Mouse (Mus musculus): ENCODE data around the gene Crygs.

Crygs gene

GRCm38 (mm10) chr16:22811477-22811876 lies at the start of gene Crygs:
Gene Crygs (minus strand): TSS chr16:22811577.
- no peak for DNase-seq (ENCODE audit: low spot score)

- peak; percentile 97 for DNase-seq (ENCODE audit: low spot score)
These were observed 46.2 kb upstream of the Crygs start, which contains the start of the genes Tbccd1 and Dnajb11 for GRCm38 (mm10) chr16:22857431-22858113. Gene Tbccd1 (minus strand): TSS chr16:22857669. Gene Dnajb11 (plus strand): TSS chr16:22857845.

DNA sequence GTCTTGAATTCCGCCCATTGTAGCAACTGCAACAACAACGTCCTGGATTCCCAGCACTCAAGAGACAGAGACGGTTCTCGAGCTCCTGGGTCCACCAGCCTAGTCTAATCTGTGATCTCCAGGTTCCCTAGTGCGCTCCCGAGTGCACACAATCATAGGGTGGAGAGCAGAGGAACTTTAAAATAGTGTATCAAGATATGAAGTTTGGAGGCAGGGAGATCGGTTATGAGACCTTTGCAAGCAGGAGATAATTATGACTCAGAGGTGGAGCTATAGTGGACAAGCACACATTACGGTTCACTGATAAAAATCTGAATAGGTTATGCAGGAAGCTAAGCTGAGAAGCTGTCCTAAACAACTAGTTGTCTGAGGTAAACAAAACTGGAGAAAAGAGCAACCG lies 45.4 kb upstream of the Crygs start:
- no peak for DNase-seq (ENCODE audit: low spot score)

- DNase-seq (ENCODE audit: low spot score), result no peak
These were observed 41.3 kb upstream of the Crygs start for GRCm38 (mm10) chr16:22852709-22853108.

DNA sequence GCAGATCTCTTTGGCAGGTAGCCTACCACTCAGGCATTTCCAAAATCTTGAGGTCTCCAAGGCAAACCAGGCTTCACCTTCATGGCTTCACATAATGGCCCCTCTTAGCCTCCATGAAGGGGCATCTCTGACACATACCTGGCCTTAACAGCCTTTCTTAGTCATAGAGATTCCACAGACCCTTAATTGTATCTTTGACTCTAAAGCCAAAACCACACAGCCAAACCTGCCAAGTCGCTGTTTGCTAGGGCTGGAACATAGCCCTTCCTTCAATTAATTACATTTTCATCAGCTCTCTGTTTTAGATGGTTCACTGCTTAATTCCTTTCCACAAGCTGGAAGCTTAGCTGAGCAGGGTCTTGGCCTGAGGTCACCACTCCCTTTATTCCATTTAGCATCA lies 37.0 kb upstream of the Crygs start:
- no peak for DNase-seq (ENCODE audit: low spot score)

DNA sequence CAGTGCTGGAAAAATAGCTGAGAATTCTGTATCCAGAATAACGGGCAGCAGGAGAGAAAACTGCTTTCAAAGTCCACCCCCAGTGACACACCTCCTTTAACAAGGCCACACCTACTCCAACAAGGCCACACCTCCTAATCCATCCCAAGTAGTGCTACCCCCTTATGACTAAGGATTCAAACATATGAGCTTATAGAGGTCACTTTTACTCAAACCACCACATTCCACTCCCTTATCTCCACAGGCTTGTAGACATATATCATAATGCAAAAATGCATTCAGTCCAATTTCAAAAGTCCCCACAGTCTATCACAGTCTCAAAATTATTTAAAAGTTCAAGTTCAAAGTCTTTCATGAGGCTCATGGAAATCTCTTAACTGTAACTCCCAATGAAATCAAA lies 36.3 kb upstream of the Crygs start:
- DNase-seq (ENCODE audit: low spot score), result no peak

DNA sequence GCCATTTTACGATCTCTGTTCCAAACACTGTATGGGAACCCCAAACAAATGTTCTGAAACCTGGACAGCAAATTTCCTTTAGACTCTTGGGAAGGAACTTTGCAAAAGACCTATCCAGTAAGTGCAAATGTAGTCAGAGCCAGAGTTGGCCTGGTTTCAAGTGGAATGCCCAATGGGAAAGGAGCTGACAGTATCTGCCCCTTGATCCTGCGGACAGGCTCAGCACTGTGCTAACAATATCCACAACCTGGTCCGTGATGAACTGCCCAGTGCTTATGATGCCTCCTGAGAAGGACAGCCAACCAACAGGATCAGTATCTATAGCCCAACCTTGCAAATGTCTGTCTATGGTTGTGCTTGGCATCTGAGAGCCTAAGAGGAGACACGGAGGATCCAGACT lies 34.1 kb upstream of the Crygs start:
- no peak for DNase-seq (ENCODE audit: low spot score)

GRCm38 (mm10) chr16:22844834-22845233 lies 33.5 kb upstream of the Crygs start:
- DNase-seq (ENCODE audit: low spot score), result no peak

DNA sequence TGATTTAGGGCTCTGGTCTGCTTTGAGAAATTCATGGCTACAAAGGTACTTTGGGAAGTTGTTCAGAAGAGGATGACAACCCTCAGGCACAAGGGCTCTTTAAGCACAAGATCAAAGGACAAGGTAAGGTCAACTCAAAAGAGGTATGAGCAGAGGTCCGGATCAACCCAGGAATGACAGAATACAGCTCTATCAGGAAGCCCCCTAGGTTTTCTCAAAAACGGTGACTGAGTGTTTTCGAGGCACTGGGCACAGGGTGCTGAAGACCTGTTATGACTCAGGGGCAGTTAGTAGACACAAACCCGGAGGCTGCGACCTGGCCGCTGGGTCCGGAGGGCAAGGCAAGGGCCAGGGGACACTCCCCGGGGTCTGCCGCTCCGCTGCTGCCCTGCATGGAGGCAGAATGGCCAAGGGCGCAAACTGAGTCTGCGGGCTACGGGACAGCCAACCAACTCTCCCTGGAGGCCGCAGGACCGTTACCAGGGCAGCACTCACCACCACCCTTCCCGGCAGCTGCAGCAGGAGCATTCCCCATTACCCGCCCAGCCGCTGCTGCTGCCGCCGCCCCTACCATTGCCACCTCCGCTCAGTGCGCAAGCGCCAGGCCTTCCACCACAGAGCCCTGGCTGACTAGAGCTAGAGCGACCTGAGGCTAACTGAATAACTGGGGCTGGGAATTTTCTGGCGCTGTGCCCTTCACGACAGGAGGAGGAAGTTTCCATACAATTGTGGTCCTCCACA lies 32.9 kb upstream of the Crygs start:
- peak; percentile 64 for DNase-seq (ENCODE audit: low spot score)

DNA sequence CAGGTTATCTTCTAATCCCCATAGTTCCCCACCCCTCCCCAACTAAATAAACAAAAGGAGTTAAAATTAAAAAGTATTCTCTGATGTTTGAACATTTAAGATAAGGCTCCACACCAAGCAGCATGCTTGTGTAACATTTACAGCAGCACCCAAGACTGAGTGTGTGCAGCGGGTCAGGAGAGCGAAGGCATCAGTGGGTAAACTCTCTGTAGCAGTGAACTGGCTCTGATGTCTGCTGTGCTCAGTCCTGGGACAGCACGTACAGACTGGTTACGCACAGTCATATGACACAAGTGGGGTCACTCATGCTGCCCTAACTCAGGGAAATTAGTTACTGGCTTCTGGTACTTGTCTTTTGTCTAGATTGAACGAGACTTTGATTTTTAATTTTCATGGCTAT lies 31.5 kb upstream of the Crygs start:
- DNase-seq (ENCODE audit: low spot score), result no peak

GRCm38 (mm10) chr16:22839146-22839857 lies 27.9 kb upstream of the Crygs start:
- no peak for DNase-seq (ENCODE audit: low spot score)

- DNase-seq (ENCODE audit: low spot score), result no peak
These were observed 21.7 kb upstream of the Crygs start for GRCm38 (mm10) chr16:22832932-22833525.

DNA sequence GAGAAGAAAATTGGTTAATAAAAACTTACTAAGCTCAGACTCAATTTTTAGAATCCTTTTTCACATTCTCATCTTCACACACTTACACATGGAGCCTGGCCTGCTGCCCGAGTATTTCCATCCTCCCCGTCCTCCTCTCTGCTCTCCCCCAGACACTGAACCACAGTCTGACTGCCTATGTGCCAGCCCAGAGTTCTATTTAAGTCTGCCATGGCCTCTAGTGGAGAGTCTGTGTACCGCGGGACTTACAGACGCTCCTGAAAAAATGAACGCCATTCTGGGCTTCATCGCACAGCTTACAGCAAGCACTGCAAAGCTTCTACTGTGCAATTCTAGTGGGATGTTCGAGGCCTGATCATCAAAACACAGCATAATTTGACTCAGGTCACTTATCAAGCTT lies 9.4 kb upstream of the Crygs start:
- no peak for DNase-seq (ENCODE audit: low spot score)

- DNase-seq (ENCODE audit: low spot score), result peak; percentile 44
These were observed 3.8 kb downstream of the Crygs start for GRCm38 (mm10) chr16:22807468-22808070.

GRCm38 (mm10) chr16:22802786-22803185 lies 8.6 kb downstream of the Crygs start:
- no peak for DNase-seq (ENCODE audit: low spot score)

DNA sequence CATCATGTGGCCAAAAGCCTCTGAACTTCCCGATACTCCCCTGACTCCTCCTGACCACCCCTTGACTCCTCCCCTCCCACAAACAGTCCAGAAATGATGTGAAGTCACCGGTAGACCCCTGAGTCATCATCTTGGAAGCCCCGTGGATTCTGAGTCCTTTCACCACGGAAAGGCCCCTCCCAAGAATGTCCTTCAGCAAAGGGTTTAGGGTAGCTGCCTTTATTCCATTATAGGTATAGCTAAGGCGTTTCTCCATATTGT lies 10.6 kb downstream of the Crygs start:
- DNase-seq (ENCODE audit: low spot score), result no peak

DNA sequence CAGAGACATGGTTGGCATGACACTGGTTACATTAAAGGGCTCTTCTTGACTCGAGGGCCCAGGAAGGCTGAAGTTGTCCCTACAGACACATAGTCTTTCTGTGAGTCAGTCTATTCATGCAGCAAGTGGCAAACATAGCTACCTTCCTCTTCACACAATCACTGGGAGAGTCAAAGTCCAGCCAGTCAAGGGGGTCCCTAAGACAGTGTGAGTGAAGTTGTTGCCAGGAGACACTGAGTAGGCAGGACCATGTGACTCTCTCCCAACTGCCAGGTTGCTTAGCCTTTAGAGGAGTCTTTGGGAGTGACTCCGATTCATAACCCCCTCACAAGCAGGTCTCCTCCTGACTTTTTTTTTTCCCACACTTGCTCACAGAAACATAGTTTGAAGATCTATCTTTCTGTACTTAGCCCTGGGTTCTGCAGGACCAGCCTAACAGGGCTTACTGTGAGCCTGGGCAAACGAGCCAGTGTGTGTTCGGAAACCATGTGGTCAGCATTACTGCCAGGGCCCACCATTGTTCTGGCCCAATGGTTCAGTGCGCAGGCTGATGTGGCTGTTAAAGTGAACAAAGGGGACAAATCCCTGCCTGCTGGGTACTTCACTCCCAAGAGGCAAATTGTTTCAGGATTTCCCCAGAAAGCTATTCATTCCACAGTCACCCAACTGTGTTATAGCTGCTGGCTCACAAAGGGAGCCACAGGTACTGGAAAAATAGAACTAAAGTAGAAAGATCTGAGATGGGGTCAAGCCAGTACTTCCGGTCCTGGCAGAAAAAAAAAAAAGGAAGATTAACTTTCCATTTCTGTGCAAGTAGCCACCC lies 11.1 kb downstream of the Crygs start:
- DNase-seq (ENCODE audit: low spot score), result no peak

- DNase-seq (ENCODE audit: low spot score), result no peak
These were observed 12.9 kb downstream of the Crygs start for GRCm38 (mm10) chr16:22798520-22798919.

- no peak for DNase-seq (ENCODE audit: low spot score)
These were observed 13.9 kb downstream of the Crygs start for GRCm38 (mm10) chr16:22797521-22797920.

- DNase-seq (ENCODE audit: low spot score), result no peak
These were observed 15.9 kb downstream of the Crygs start for GRCm38 (mm10) chr16:22795497-22795896.

- no peak for DNase-seq (ENCODE audit: low spot score)
These were observed 20.1 kb downstream of the Crygs start for GRCm38 (mm10) chr16:22791235-22791634.

Measured in ovary, postnatal 14 days (tissue).